Mouse (Mus musculus): ENCODE data around the gene Smtn. TPM values are rescaled to one million over a fixed set of nuclear protein-coding genes. Genes with fewer than 3 reads are reported as not detected.
A peak's percentile ranks its signal among the peaks of the same experiment; 100 is the strongest.

Gene Smtn
- total RNA-seq, 1 experiment, result 17.3 TPM

- peak within 1 kb of the TSS; percentile 73; the same call in 1 of the 2 replicates for H3K9ac ChIP-seq (ENCODE audit: insufficient read depth, low read depth, low read length, poor library complexity, severe bottlenecking)
- peak; percentile 84 for DNase-seq (ENCODE audit: low read depth, low spot score)
- no peaks in the 10 kb centered on the region for H3K9me3 ChIP-seq (ENCODE audit: control insufficient read depth, insufficient read depth, low read depth, low read length)
- peak within 1 kb of the TSS; percentile 74 to 76 for H3K4me3 ChIP-seq (ENCODE audit: insufficient read depth in 1 of 2, low read depth in 1 of 2, low read length in 2 of 2, poor library complexity in 1 of 2, severe bottlenecking in 1 of 2)
- H3K4me1 ChIP-seq (ENCODE audit: control insufficient read depth in 2 of 2, insufficient read depth in 2 of 2, low read length in 2 of 2, poor library complexity in 1 of 2), result peaks cover 3 to 16% of the 10 kb centered on the region in 2 experiments
- TF ChIP-seq CHD2 (IDR thresholded peaks at IDR 0.05; ENCODE audit: low read depth, low read length), result no peak
- 0 out of 2 replicates have a peak, but pooled peaks have one; percentile 18 for TF ChIP-seq ZNF384 (IDR thresholded peaks at IDR 0.05; ENCODE audit: low read depth, low read length)
- peak; percentile 57; the same call in 1 of the 2 replicates for TF ChIP-seq HCFC1 (IDR thresholded peaks at IDR 0.05; ENCODE audit: borderline replicate concordance, insufficient read depth, low read length)
- peak; percentile 86 for TF ChIP-seq ZC3H11A (IDR thresholded peaks at IDR 0.05; ENCODE audit: borderline replicate concordance, low read depth, low read length)
- TF ChIP-seq MAFK (IDR thresholded peaks at IDR 0.05; ENCODE audit: insufficient read depth, low read depth, low read length), result no peak
- in situ Hi-C loops (cut with MboI; ENCODE audit: low sequenced_read_pairs in 2 of 2, unreplicated experiment in 2 of 2), result no loop called here
- no peaks in the 10 kb centered on the region for H3K36me3 ChIP-seq (ENCODE audit: control insufficient read depth, insufficient read depth, low read length, poor library complexity, severe bottlenecking)
- H3K27ac ChIP-seq (ENCODE audit: insufficient read depth, low read depth, low read length, poor library complexity, severe bottlenecking), result no peak within 1 kb of the TSS
Measured at GRCm38 (mm10) chr11:3514529-3515054, 25.8 kb downstream of the Smtn start, which contains the start of gene Selenom. Gene Selenom, plus strand, starts transcription at chr11:3514684.

GRCm38 (mm10) chr11:3513291-3513690 is 27.1 kb downstream of the Smtn start:
- no peaks in the 10 kb centered on the region for H3K9me3 ChIP-seq (ENCODE audit: control insufficient read depth, insufficient read depth, low read depth, low read length)
- peaks cover 3 to 16% of the 10 kb centered on the region in 2 experiments for H3K4me1 ChIP-seq (ENCODE audit: control insufficient read depth in 2 of 2, insufficient read depth in 2 of 2, low read length in 2 of 2, poor library complexity in 1 of 2)
- no peak overlapping the region for H3K4me3 ChIP-seq (ENCODE audit: insufficient read depth in 1 of 2, low read depth in 1 of 2, low read length in 2 of 2, poor library complexity in 1 of 2, severe bottlenecking in 1 of 2)
- no peak for DNase-seq (ENCODE audit: low read depth, low spot score)
- in situ Hi-C loops (cut with MboI; ENCODE audit: low sequenced_read_pairs in 2 of 2, unreplicated experiment in 2 of 2), result no loop called here
- H3K27ac ChIP-seq (ENCODE audit: insufficient read depth, low read depth, low read length, poor library complexity, severe bottlenecking), result no peak overlapping the region
- no peak for TF ChIP-seq HCFC1 (IDR thresholded peaks at IDR 0.05; ENCODE audit: borderline replicate concordance, insufficient read depth, low read length)
- no peak for TF ChIP-seq ZNF384 (IDR thresholded peaks at IDR 0.05; ENCODE audit: low read depth, low read length)
- TF ChIP-seq MAFK (IDR thresholded peaks at IDR 0.05; ENCODE audit: insufficient read depth, low read depth, low read length), result no peak
- TF ChIP-seq CHD2 (IDR thresholded peaks at IDR 0.05; ENCODE audit: low read depth, low read length), result no peak
- TF ChIP-seq ZC3H11A (IDR thresholded peaks at IDR 0.05; ENCODE audit: borderline replicate concordance, low read depth, low read length), result no peak
- no peak overlapping the region for H3K9ac ChIP-seq (ENCODE audit: insufficient read depth, low read depth, low read length, poor library complexity, severe bottlenecking)
- H3K36me3 ChIP-seq (ENCODE audit: control insufficient read depth, insufficient read depth, low read length, poor library complexity, severe bottlenecking), result no peaks in the 10 kb centered on the region

GRCm38 (mm10) chr11:3510321-3510720 is 30.1 kb downstream of the Smtn start:
- no peak overlapping the region for H3K9ac ChIP-seq (ENCODE audit: insufficient read depth, low read depth, low read length, poor library complexity, severe bottlenecking)
- H3K27ac ChIP-seq (ENCODE audit: insufficient read depth, low read depth, low read length, poor library complexity, severe bottlenecking), result no peak overlapping the region
- DNase-seq (ENCODE audit: low read depth, low spot score), result no peak
- no peak for TF ChIP-seq ZC3H11A (IDR thresholded peaks at IDR 0.05; ENCODE audit: borderline replicate concordance, low read depth, low read length)
- no peak for TF ChIP-seq CHD2 (IDR thresholded peaks at IDR 0.05; ENCODE audit: low read depth, low read length)
- TF ChIP-seq HCFC1 (IDR thresholded peaks at IDR 0.05; ENCODE audit: borderline replicate concordance, insufficient read depth, low read length), result no peak
- no peak for TF ChIP-seq ZNF384 (IDR thresholded peaks at IDR 0.05; ENCODE audit: low read depth, low read length)
- no peak for TF ChIP-seq MAFK (IDR thresholded peaks at IDR 0.05; ENCODE audit: insufficient read depth, low read depth, low read length)
- no peaks in the 10 kb centered on the region for H3K4me1 ChIP-seq (ENCODE audit: control insufficient read depth in 2 of 2, insufficient read depth in 2 of 2, low read length in 2 of 2, poor library complexity in 1 of 2)
- no peak overlapping the region for H3K4me3 ChIP-seq (ENCODE audit: insufficient read depth in 1 of 2, low read depth in 1 of 2, low read length in 2 of 2, poor library complexity in 1 of 2, severe bottlenecking in 1 of 2)
- in situ Hi-C loops (cut with MboI; ENCODE audit: low sequenced_read_pairs in 2 of 2, unreplicated experiment in 2 of 2), result no loop called here
- H3K9me3 ChIP-seq (ENCODE audit: control insufficient read depth, insufficient read depth, low read depth, low read length), result no peaks in the 10 kb centered on the region
- H3K36me3 ChIP-seq (ENCODE audit: control insufficient read depth, insufficient read depth, low read length, poor library complexity, severe bottlenecking), result no peaks in the 10 kb centered on the region

- in situ Hi-C loops (cut with MboI; ENCODE audit: low sequenced_read_pairs in 2 of 2, unreplicated experiment in 2 of 2), result no loop called here
- Histone ChIP-seq H3K27ac (ENCODE audit: insufficient read depth, low read depth, low read length, poor library complexity, severe bottlenecking) (no peak overlapping the region), H3K4me3 (ENCODE audit: insufficient read depth in 1 of 2, low read depth in 1 of 2, low read length in 2 of 2, poor library complexity in 1 of 2, severe bottlenecking in 1 of 2) (no peak overlapping the region), H3K9me3 (ENCODE audit: control insufficient read depth, insufficient read depth, low read depth, low read length) (no peaks in the 10 kb centered on the region), H3K36me3 (ENCODE audit: control insufficient read depth, insufficient read depth, low read length, poor library complexity, severe bottlenecking) (no peaks in the 10 kb centered on the region), H3K4me1 (ENCODE audit: control insufficient read depth in 2 of 2, insufficient read depth in 2 of 2, low read length in 2 of 2, poor library complexity in 1 of 2) (no peaks in the 10 kb centered on the region), H3K9ac (ENCODE audit: insufficient read depth, low read depth, low read length, poor library complexity, severe bottlenecking) (no peak overlapping the region)
- no peak for DNase-seq (ENCODE audit: low read depth, low spot score)
- no peak for TF ChIP-seq HCFC1 (IDR thresholded peaks at IDR 0.05; ENCODE audit: borderline replicate concordance, insufficient read depth, low read length)
- TF ChIP-seq MAFK (IDR thresholded peaks at IDR 0.05; ENCODE audit: insufficient read depth, low read depth, low read length), result no peak
- no peak for TF ChIP-seq ZNF384 (IDR thresholded peaks at IDR 0.05; ENCODE audit: low read depth, low read length)
- no peak for TF ChIP-seq ZC3H11A (IDR thresholded peaks at IDR 0.05; ENCODE audit: borderline replicate concordance, low read depth, low read length)
- TF ChIP-seq CHD2 (IDR thresholded peaks at IDR 0.05; ENCODE audit: low read depth, low read length), result no peak
Measured at GRCm38 (mm10) chr11:3509181-3510085, 31.0 kb downstream of the Smtn start.
